Mouse (Mus musculus) bone marrow, adult 2 months (tissue): ENCODE measurements around the gene Rab42. TPM values are rescaled to one million over a fixed set of nuclear protein-coding genes. Genes with fewer than 3 reads are reported as not detected.

Experiments used
- H3K27ac ChIP-seq: fragments of 200-500 bp; 2 replicates; pipeline ENCODE4 v1.5.1; 2012; ENCODE audit warnings: low read depth, mild to moderate bottlenecking, control low read depth, inconsistent platforms, low read length; ENCODE audit not compliant: control insufficient read depth, poor library complexity, insufficient read depth
- H3K4me1 ChIP-seq: fragments of 200-500 bp; 2 replicates; pipeline ENCODE4 v1.6.1; 2011; ENCODE audit warnings: low read length; ENCODE audit not compliant: control insufficient read depth, insufficient read depth
- H3K4me3 ChIP-seq: fragments of 200-500 bp; replicated peaks from 2 replicates; pipeline ENCODE3; 2011; ENCODE audit warnings: mild to moderate bottlenecking, low read depth, low read length, control low read depth; ENCODE audit not compliant: control insufficient read depth
- CTCF ChIP-seq: fragments of 200-500 bp; IDR thresholded peaks from 2 replicates; pipeline ENCODE4 v1.5.1; 2011; ENCODE audit warnings: low read length, control low read depth; ENCODE audit not compliant: control insufficient read depth, insufficient read depth
- POLR2A ChIP-seq: fragments of 200-500 bp; IDR thresholded peaks from 2 replicates; pipeline ENCODE4 v1.6.1; 2011; ENCODE audit warnings: low read depth, mild to moderate bottlenecking, control low read depth, low read length, borderline replicate concordance; ENCODE audit not compliant: control insufficient read depth
- WGBS: fragments of 180-500 bp; shearing (Covaris S2); methylation state at CpG from one replicate; pipeline ENCODE4 v1.1.7; 2018; 5-methylcytosine and 5-hydroxymethylcytosine counted together
- polyA plus RNA-seq: library from polyadenylated mRNA; stranded (reverse); fragments of >200 nt; gene quantifications from 2 replicates; pipeline ENCODE4 v1.2.4, GENCODE M21; 2011; ENCODE audit warnings: low replicate concordance; ENCODE audit not compliant: missing spikeins, insufficient read depth, insufficient read length

The Rab42 gene
- polyA plus RNA-seq, 1 experiment = not detected

GRCm38 (mm10) chr4:132269740-132270560, 33.2 kb downstream of the Rab42 start:
- TF ChIP-seq POLR2A = peak; percentile 100
- TF ChIP-seq CTCF = peak; percentile 49
- Histone ChIP-seq H3K4me3 (peak overlapping the region; percentile 45), H3K27ac (peak overlapping the region; percentile 73), H3K4me1 (no peaks in the 10 kb centered on the region; the same call in 1 of the 2 replicates)
- under 1% methylated on average over 35 of the region's 35 CpGs for WGBS

- WGBS = 5% methylated on average over 6 of the region's 6 CpGs
- peak overlapping the region; percentile 73; the same call in 1 of the 2 replicates for H3K27ac ChIP-seq
Measured at GRCm38 (mm10) chr4:132268871-132269739, 34.1 kb downstream of the Rab42 start.

GRCm38 (mm10) chr4:132266835-132267349, 36.3 kb downstream of the Rab42 start:
- H3K4me1 ChIP-seq = peaks cover 1% of the 10 kb centered on the region; the same call in 1 of the 2 replicates
- H3K4me3 ChIP-seq = no peak overlapping the region
- H3K27ac ChIP-seq = no peak overlapping the region
- TF ChIP-seq CTCF (no peak), POLR2A (no peak)
- WGBS = 85% methylated on average over 3 of the region's 3 CpGs

More at GRCm38 (mm10) chr4:132268871-132269739, 34.1 kb downstream of the Rab42 start:
- H3K4me1 ChIP-seq = no peaks in the 10 kb centered on the region; the same call in 1 of the 2 replicates
- no peak overlapping the region for H3K4me3 ChIP-seq
- TF ChIP-seq CTCF (no peak), POLR2A (no peak)

- no peak for TF ChIP-seq CTCF
- WGBS = 83% methylated on average over 7 of the region's 7 CpGs
- H3K4me3 ChIP-seq = no peak overlapping the region
- H3K27ac ChIP-seq = no peak overlapping the region
- peaks cover 1% of the 10 kb centered on the region; the same call in 1 of the 2 replicates for H3K4me1 ChIP-seq
Measured at GRCm38 (mm10) chr4:132263313-132263712, 39.9 kb downstream of the Rab42 start.

- 25% methylated on average over 5 of the region's 5 CpGs for WGBS
- Histone ChIP-seq H3K27ac (no peak overlapping the region; the same call in 1 of the 2 replicates), H3K4me3 (peak overlapping the region; percentile 15), H3K4me1 (peaks cover 1% of the 10 kb centered on the region; the same call in 1 of the 2 replicates)
- TF ChIP-seq POLR2A (no peak), CTCF (no peak)
Measured at GRCm38 (mm10) chr4:132262358-132262616, 40.9 kb downstream of the Rab42 start.

GRCm38 (mm10) chr4:132261514-132262357, 41.4 kb downstream of the Rab42 start, which contains the start of gene Gmeb1:
Gene Gmeb1 (minus strand): TSS chr4:132261602.
- Histone ChIP-seq H3K27ac (peak within 1 kb of the TSS; percentile 94), H3K4me3 (peak within 1 kb of the TSS; percentile 88), H3K4me1 (peaks cover 1% of the 10 kb centered on the region; the same call in 1 of the 2 replicates)
- 5% methylated on average over 45 of the region's 49 CpGs for WGBS
- TF ChIP-seq CTCF = no peak
- TF ChIP-seq POLR2A = peak; percentile 79; the same call in 1 of the 2 replicates
